Mouse (Mus musculus) heart, adult 2 months (tissue): ENCODE data around the gene Usp44.

ENCODE experiments used
- CTCF ChIP-seq: fragments of 200-600 bp; IDR thresholded peaks from 2 replicates; pipeline ENCODE4 v1.8.1; 2022; ENCODE audit warnings: antibody characterized with exemption, mild to moderate bottlenecking, moderate library complexity
- EP300 ChIP-seq: fragments of 200-500 bp; IDR thresholded peaks from 2 replicates; pipeline ENCODE4 v1.6.1; 2011; ENCODE audit warnings: low read depth, low read length, control low read depth; ENCODE audit not compliant: insufficient read depth
- POLR2A ChIP-seq: fragments of 200-500 bp; IDR thresholded peaks from 2 replicates; pipeline ENCODE4 v1.6.1; 2011; ENCODE audit warnings: mild to moderate bottlenecking, low read depth, low read length, control low read depth; ENCODE audit not compliant: insufficient read depth

DNA sequence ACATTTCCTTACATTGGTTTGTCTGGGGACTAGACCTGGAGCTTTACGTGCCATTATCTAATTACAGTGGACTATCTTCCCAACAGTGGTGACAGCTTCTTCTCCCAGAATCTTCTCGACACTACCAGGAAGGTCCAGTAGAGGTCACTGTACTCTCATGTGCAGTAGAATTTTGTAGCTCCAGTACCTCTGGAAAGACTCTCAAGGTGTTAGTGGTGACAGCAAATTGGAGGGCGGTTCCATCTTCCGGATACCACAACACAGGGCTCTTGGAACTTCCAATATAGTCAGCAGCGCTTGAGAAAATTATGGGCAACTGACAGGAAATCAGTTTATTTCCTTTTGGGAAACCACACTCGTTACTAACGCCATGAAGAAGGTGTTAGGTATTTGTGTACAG lies 12.7 kb upstream of the Usp44 start:
- TF ChIP-seq CTCF, result peak; percentile 92
- no peak for TF ChIP-seq EP300
- no peak for TF ChIP-seq POLR2A
